Mouse (Mus musculus) midbrain, postnatal 0 days (tissue): ENCODE results near the gene Wnt11. TPM values are rescaled to one million over a fixed set of nuclear protein-coding genes. Genes with fewer than 3 reads are reported as not detected.

Source experiments
- ATAC-seq: fragments of 200-750 bp; cut with Nextera tagmentation; 2 replicates; pipeline ENCODE4 v1.8.0; 2017; ENCODE audit warnings: moderate number of reproducible peaks, mild to moderate bottlenecking, moderate TSS enrichment, moderate library complexity; ENCODE audit not compliant: low FRiP score
- DNase-seq: peaks from one replicate; pipeline ENCODE4 v3.0.0-alpha.2; 2015; ENCODE audit warnings: low spot score
- H3K27ac ChIP-seq: fragments of 300-500 bp; sonication (generic); 2 replicates; pipeline ENCODE4 v1.5.1; 2014; ENCODE audit warnings: low read depth, mild to moderate bottlenecking, low read length, mixed read lengths
- H3K27me3 ChIP-seq: fragments of 300-500 bp; sonication (generic); 2 replicates; pipeline ENCODE4 v1.6.1; 2014; ENCODE audit warnings: low read length, control low read depth, mixed read lengths; ENCODE audit not compliant: insufficient read depth
- H3K36me3 ChIP-seq: fragments of 300-500 bp; sonication (generic); 2 replicates; pipeline ENCODE4 v1.6.1; 2014; ENCODE audit warnings: low read length, control low read depth, mixed read lengths; ENCODE audit not compliant: insufficient read depth
- H3K4me1 ChIP-seq: fragments of 300-500 bp; sonication (generic); 2 replicates; pipeline ENCODE4 v1.6.1; 2014; ENCODE audit warnings: mild to moderate bottlenecking, control low read depth, antibody characterized with exemption, low read length, mixed read lengths; ENCODE audit not compliant: insufficient read depth
- H3K4me2 ChIP-seq: fragments of 300-500 bp; sonication (generic); 2 replicates; pipeline ENCODE4 v1.6.1; 2014; ENCODE audit warnings: low read depth, mild to moderate bottlenecking, low read length, mixed read lengths; ENCODE audit not compliant: poor library complexity, severe bottlenecking
- H3K4me3 ChIP-seq: fragments of 300-500 bp; sonication (generic); 2 replicates; pipeline ENCODE4 v1.5.1; 2014; ENCODE audit warnings: low read depth, mild to moderate bottlenecking, low read length, moderate library complexity
- H3K9ac ChIP-seq: fragments of 300-500 bp; sonication (generic); replicated peaks from 2 replicates; pipeline ENCODE4 v1.6.1; 2014; ENCODE audit warnings: mild to moderate bottlenecking, low read length, moderate library complexity, mixed read lengths; ENCODE audit not compliant: poor library complexity, severe bottlenecking
- H3K9me3 ChIP-seq: fragments of 300-500 bp; sonication (generic); 2 replicates; pipeline ENCODE4 v1.6.1; 2016; ENCODE audit warnings: low read length, control low read depth
- CTCF ChIP-seq: IDR thresholded peaks from 2 replicates; pipeline ENCODE4 v1.5.1; 2016; ENCODE audit warnings: antibody characterized with exemption, mild to moderate bottlenecking
- WGBS: fragments of 180-500 bp; shearing (Covaris S2); extraction: QIAGEN DNeasy Blood & Tissue Kit; methylation state at CpG from one replicate; pipeline ENCODE4 v1.1.7; 2014; 5-methylcytosine and 5-hydroxymethylcytosine counted together
- polyA plus RNA-seq: library from polyadenylated mRNA; unstranded; fragments of >200 nt; fragmentation: Nextera tagmentation; extraction: Ambion mirVana; gene quantifications from 2 replicates; pipeline ENCODE4 v1.2.1, GENCODE M21; 2015
- total RNA-seq: library from RNA; depleted of rRNA; stranded (reverse); fragments of >200 nt; gene quantifications from 2 replicates; pipeline ENCODE4 v1.2.3, GENCODE M21; 2014; rRNA removed

Gene Wnt11
- total and polyA plus RNA-seq, 2 experiments from 2014 or later = 1.9 to 3.2 TPM

DNA sequence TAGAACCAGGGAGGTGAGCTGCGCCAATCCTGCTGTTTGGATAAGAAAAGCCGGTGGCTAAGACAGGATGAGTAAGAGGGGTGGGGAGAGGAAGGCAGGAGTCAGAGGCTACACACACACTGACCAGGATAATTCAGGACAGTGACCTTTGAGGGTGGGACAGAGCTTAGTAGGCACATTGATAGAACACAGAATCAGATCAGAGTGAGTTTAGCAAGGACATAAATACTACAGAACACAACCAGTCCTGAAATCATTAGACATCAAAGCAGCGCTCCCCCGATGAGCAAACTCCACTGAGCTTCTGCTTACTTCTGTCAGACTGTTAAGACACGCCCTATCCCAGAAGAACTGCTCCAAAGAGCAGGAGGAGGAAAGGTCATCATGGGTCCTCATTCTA is 69.0 kb downstream of the Wnt11 start:
- DNase-seq (no peak), ATAC-seq (no peak)
- H3K9me3 ChIP-seq = no peaks in the 10 kb centered on the region
- H3K36me3 ChIP-seq = no peaks in the 10 kb centered on the region
- H3K27me3 ChIP-seq = no peaks in the 10 kb centered on the region
- no peak overlapping the region for H3K9ac ChIP-seq
- TF ChIP-seq CTCF = no peak
- no peaks in the 10 kb centered on the region for H3K4me1 ChIP-seq
- H3K27ac ChIP-seq = no peak overlapping the region
- WGBS = 46% methylated on average over 5 of the region's 5 CpGs
- no peak overlapping the region for H3K4me3 ChIP-seq
- no peak overlapping the region for H3K4me2 ChIP-seq

Other genes with a start within 250 kb of the Wnt11 start
- 36.0 and 43.0 TPM in 2 replicates for gene Emsy, start 178.3 kb upstream of the Wnt11 start, total RNA-seq
- gene Emsy, start 178.3 kb upstream of the Wnt11 start, polyA plus RNA-seq = 25.8 and 26.6 TPM in 2 replicates
- 64.2 and 67.3 TPM in 2 replicates for gene Thap12, start 132.0 kb upstream of the Wnt11 start, total RNA-seq
- gene Thap12, start 132.0 kb upstream of the Wnt11 start, polyA plus RNA-seq = 43.0 and 49.1 TPM in 2 replicates